Mouse (Mus musculus) heart, embryonic 15.5 days (tissue): Measurements from ENCODE around the gene Chek1. TPM values are rescaled to one million over a fixed set of nuclear protein-coding genes. Genes with fewer than 3 reads are reported as not detected.

Source experiments
- ATAC-seq: fragments of 200-750 bp; cut with Nextera tagmentation; replicated peaks from 2 replicates; pipeline ENCODE4 v1.8.0; 2017; ENCODE audit warnings: low read depth, moderate TSS enrichment; ENCODE audit not compliant: insufficient number of reproducible peaks, insufficient read depth, low FRiP score
- H3K27ac ChIP-seq: fragments of 300-500 bp; sonication (generic); 2 replicates; pipeline ENCODE4 v1.5.1; 2015; ENCODE audit warnings: mild to moderate bottlenecking, inconsistent platforms
- H3K27me3 ChIP-seq: fragments of 300-500 bp; sonication (generic); 2 replicates; pipeline ENCODE4 v1.6.1; 2015; ENCODE audit warnings: inconsistent platforms
- H3K36me3 ChIP-seq: fragments of 300-500 bp; sonication (generic); 2 replicates; pipeline ENCODE4 v1.6.1; 2015; ENCODE audit warnings: mild to moderate bottlenecking, inconsistent platforms
- H3K4me1 ChIP-seq: fragments of 300-500 bp; sonication (generic); replicated peaks from 2 replicates; pipeline ENCODE4 v1.6.1; 2015; ENCODE audit warnings: inconsistent platforms
- H3K4me2 ChIP-seq: fragments of 300-500 bp; sonication (generic); 2 replicates; pipeline ENCODE4 v1.6.1; 2015; ENCODE audit warnings: inconsistent platforms, mild to moderate bottlenecking, moderate library complexity
- H3K4me3 ChIP-seq: fragments of 300-500 bp; sonication (generic); 2 replicates; pipeline ENCODE4 v1.5.1; 2015; ENCODE audit warnings: mild to moderate bottlenecking, inconsistent platforms
- H3K9ac ChIP-seq: fragments of 300-500 bp; sonication (generic); 2 replicates; pipeline ENCODE4 v1.6.1; 2015; ENCODE audit warnings: mild to moderate bottlenecking, inconsistent platforms
- H3K9me3 ChIP-seq: fragments of 300-500 bp; sonication (generic); replicated peaks from 2 replicates; pipeline ENCODE4 v1.6.1; 2016; ENCODE audit warnings: inconsistent platforms
- WGBS: fragments of 180-500 bp; shearing (Covaris S2); methylation state at CpG from one replicate; pipeline ENCODE4 v1.1.7; 2015; ENCODE audit warnings: mixed read lengths; 5-methylcytosine and 5-hydroxymethylcytosine counted together
- polyA plus RNA-seq: library from polyadenylated mRNA; unstranded; fragments of >200 nt; fragmentation: Nextera tagmentation; extraction: Ambion mirVana; gene quantifications from 2 replicates; pipeline ENCODE4 v1.2.1, GENCODE M21; 2015

The Chek1 gene
- polyA plus RNA-seq, 1 experiment from 2014 or later: 18.3 TPM

DNA sequence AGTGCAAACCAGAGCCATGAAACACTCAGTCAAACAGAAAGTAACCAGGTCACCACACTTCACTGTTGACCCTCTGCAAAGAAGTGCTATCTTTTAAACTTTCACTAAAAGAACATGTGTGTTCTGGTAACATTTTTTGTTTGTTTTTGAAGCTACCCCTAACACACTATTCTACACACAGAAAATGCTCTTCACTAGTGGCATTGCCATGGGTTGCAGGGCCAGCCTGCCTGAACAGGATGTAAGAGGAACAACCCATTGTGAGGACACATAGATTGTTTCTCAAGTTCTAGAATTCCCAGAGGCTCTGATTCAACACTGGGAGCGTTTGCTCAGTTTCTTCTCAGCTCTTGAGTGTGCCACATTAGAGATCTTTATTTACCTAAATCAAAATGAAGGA lies 33.9 kb downstream of the Chek1 start, which contains the start of gene Acrv1:
Gene Acrv1 (plus strand): TSS at position 301 of the 400 bp plus-strand sequence.
- Histone ChIP-seq H3K4me1 (no peaks in the 10 kb centered on the region), H3K4me2 (no peak within 1 kb of the TSS), H3K9ac (no peak within 1 kb of the TSS), H3K27ac (no peak within 1 kb of the TSS), H3K9me3 (no peaks in the 10 kb centered on the region), H3K36me3 (no peaks in the 10 kb centered on the region), H3K27me3 (no peaks in the 10 kb centered on the region), H3K4me3 (no peak within 1 kb of the TSS)
- WGBS: 68% methylated on average over 1 of the region's 1 CpGs
- ATAC-seq: no peak

GRCm38 (mm10) chr9:36687329-36687728 lies 39.5 kb downstream of the Chek1 start:
- no peaks in the 10 kb centered on the region for H3K4me1 ChIP-seq
- no peak for ATAC-seq
- H3K9ac ChIP-seq: no peak overlapping the region

DNA sequence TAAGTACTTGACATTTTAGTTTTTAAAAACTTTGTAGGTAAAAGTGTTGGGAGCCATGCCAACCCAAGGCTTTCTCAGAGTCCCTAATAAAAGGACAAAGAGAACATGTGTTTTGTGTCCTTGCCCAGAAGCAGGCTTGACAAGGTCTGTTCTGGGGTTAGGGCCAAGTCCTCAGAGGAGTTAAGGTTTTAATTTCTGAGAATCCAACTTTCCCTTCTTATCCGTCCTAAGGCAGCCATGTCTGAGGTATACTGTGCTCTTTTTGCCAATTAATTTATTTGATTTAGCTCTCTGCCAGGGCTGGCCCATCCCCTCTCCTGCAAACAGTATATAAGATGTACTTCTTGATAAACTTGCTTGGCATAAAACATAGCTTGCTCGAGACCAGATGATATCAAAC lies 45.4 kb downstream of the Chek1 start:
- H3K27me3 ChIP-seq: no peaks in the 10 kb centered on the region
- H3K9me3 ChIP-seq: no peaks in the 10 kb centered on the region
- no peaks in the 10 kb centered on the region for H3K36me3 ChIP-seq
- 42% methylated on average over 2 of the region's 2 CpGs for WGBS
- no peak overlapping the region for H3K27ac ChIP-seq
- ATAC-seq: no peak
- no peak overlapping the region for H3K4me2 ChIP-seq
- H3K4me3 ChIP-seq: no peak overlapping the region
- no peak overlapping the region for H3K9ac ChIP-seq
- H3K4me1 ChIP-seq: no peaks in the 10 kb centered on the region

More at GRCm38 (mm10) chr9:36687329-36687728, 39.5 kb downstream of the Chek1 start:
- no peaks in the 10 kb centered on the region for H3K27me3 ChIP-seq
- H3K9me3 ChIP-seq: no peaks in the 10 kb centered on the region
- no peak overlapping the region for H3K27ac ChIP-seq
- H3K36me3 ChIP-seq: no peaks in the 10 kb centered on the region
- H3K4me2 ChIP-seq: no peak overlapping the region
- no peak overlapping the region for H3K4me3 ChIP-seq

Other genes starting within 250 kb of the Chek1 start
- not detected in 2 replicates for gene Gm5615, start 185.1 kb downstream of the Chek1 start, polyA plus RNA-seq
- not detected in 2 replicates for gene Gm17689, start 144.4 kb downstream of the Chek1 start, polyA plus RNA-seq
- not detected in 2 replicates for gene A630095E13Rik, start 83.7 kb downstream of the Chek1 start, polyA plus RNA-seq
- gene Acrv1, start 33.8 kb downstream of the Chek1 start, polyA plus RNA-seq: not detected in 2 replicates
- gene Stt3a, start 40.6 kb upstream of the Chek1 start, polyA plus RNA-seq: 129 and 142 TPM in 2 replicates
- 68.3 and 74.7 TPM in 2 replicates for gene Ei24, start 70.3 kb upstream of the Chek1 start, polyA plus RNA-seq
- gene Fez1, start 94.8 kb upstream of the Chek1 start, polyA plus RNA-seq: 1.9 and 5.0 TPM in 2 replicates